In the genomic region with DNA sequence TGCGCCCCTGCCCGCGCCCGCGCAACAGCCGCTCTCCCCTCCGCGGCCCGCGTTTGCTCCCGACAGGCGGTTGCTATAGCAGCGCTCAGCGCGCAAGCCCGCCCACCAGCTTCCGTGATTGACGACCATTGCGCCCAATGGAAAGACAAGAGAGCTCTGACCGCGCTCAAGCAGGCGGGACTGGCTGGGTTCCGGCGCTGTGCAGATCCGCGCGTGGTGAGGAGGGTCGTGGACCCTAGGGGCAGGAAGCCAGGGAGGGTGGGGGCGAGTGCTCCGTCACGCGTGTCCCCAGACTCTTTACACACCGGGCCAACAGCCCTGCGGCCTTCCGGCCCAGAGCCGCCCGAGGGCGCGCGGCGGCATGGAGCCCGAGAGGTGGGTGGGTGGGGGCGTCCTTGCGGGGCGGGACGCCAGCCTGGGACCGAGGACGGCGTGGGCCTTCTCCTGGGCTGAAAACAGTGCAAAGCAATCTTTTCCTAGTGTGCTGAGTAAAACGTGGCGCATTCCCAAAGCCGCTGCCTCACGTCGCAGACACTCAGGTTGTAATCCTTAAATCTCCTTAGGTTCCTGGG, we compare ENCODE assay signal across 8 mouse cellular contexts. TPM values are rescaled to one million over a fixed set of nuclear protein-coding genes. Genes with fewer than 3 reads are reported as not detected.
DNase-seq lines count a peak whose midpoint lies in the region; ATAC-seq and TF ChIP-seq lines count a peak whose summit lies in the region.

A gene (plus strand): TSS at position 185 of the 572 bp plus-strand sequence.
A gene (minus strand): TSS at position 339 of the 572 bp plus-strand sequence.

- peak within 1 kb of the TSS; percentile 83 for H3K9ac ChIP-seq in embryonic facial prominence, embryonic 13.5 days
- peak within 1 kb of the TSS; percentile 82 for H3K9ac ChIP-seq in limb, embryonic 14.5 days (ENCODE audit: low read depth, low read length, severe bottlenecking)
- peak within 1 kb of the TSS; percentile 70 for H3K9ac ChIP-seq in midbrain, postnatal 0 days (replicated peaks; ENCODE audit: low read length, poor library complexity, severe bottlenecking)

- H3K4me3 ChIP-seq in embryonic facial prominence, embryonic 13.5 days = peak within 1 kb of the TSS; percentile 73
- H3K4me3 ChIP-seq in limb, embryonic 14.5 days (replicated peaks; ENCODE audit: low read length) = peak within 1 kb of the TSS; percentile 80
- peak within 1 kb of the TSS; percentile 53 for H3K4me3 ChIP-seq in midbrain, postnatal 0 days (ENCODE audit: low read depth, low read length)

- peak; percentile 88 for DNase-seq in 3134 (ENCODE audit: extremely low read depth, insufficient read length, low spot score)
- DNase-seq in adrenal gland, postnatal 36 days = peak; percentile 95 to 97
- peak; percentile 97 for DNase-seq in heart, adult 8-10 months (ENCODE audit: low spot score)
- DNase-seq in kidney, adult 9 months = peak; percentile 97
- DNase-seq in limb, embryonic 14.5 days (ENCODE audit: low spot score) = peak; percentile 94
- DNase-seq in midbrain, postnatal 0 days (ENCODE audit: low spot score) = peak; percentile 97
- DNase-seq in spleen, postnatal 14 days (ENCODE audit: low spot score in 2 of 2) = peak; percentile 96

- under 1% methylated on average over 54 of the region's 54 CpGs for WGBS in embryonic facial prominence, embryonic 13.5 days
- WGBS in limb, embryonic 14.5 days = 1% methylated on average over 45 of the region's 54 CpGs
- under 1% methylated on average over 53 of the region's 54 CpGs for WGBS in midbrain, postnatal 0 days

- peak; percentile 100 for ATAC-seq in embryonic facial prominence, embryonic 13.5 days (ENCODE audit: insufficient number of reproducible peaks, insufficient read depth, low FRiP score, low TSS enrichment, low read depth)
- peak; percentile 99 for ATAC-seq in limb, embryonic 14.5 days (ENCODE audit: low FRiP score, low read depth)
- peak; percentile 100 for ATAC-seq in midbrain, postnatal 0 days (ENCODE audit: low FRiP score)

- peaks cover 12% of the 10 kb centered on the region for H3K4me1 ChIP-seq in embryonic facial prominence, embryonic 13.5 days
- H3K4me1 ChIP-seq in limb, embryonic 14.5 days (ENCODE audit: control insufficient read depth, insufficient read depth, low read length) = 0 out of 2 replicates have a peak, but pooled peaks cover 6% of the 10 kb centered on the region
- 0 out of 2 replicates have a peak, but pooled peaks cover 4% of the 10 kb centered on the region for H3K4me1 ChIP-seq in midbrain, postnatal 0 days (ENCODE audit: insufficient read depth, low read length)

- no peak for TF ChIP-seq CTCF in midbrain, postnatal 0 days (IDR thresholded peaks at IDR 0.05)

- H3K27ac ChIP-seq in embryonic facial prominence, embryonic 13.5 days = peak within 1 kb of the TSS; percentile 87
- H3K27ac ChIP-seq in limb, embryonic 14.5 days (replicated peaks; ENCODE audit: low read depth, low read length) = peak within 1 kb of the TSS; percentile 73
- peak within 1 kb of the TSS; percentile 65 for H3K27ac ChIP-seq in midbrain, postnatal 0 days (ENCODE audit: low read depth, low read length)

- peak; percentile 48; the same call in 1 of the 2 replicates for TF ChIP-seq POLR2A in limb, embryonic 14.5 days (IDR thresholded peaks at IDR 0.05; ENCODE audit: borderline replicate concordance, extremely low read depth, insufficient read depth, insufficient read length)

- H3K4me2 ChIP-seq in embryonic facial prominence, embryonic 13.5 days = peak within 1 kb of the TSS; percentile 70
- peak within 1 kb of the TSS; percentile 73 for H3K4me2 ChIP-seq in limb, embryonic 14.5 days (replicated peaks; ENCODE audit: low read depth, low read length, severe bottlenecking)
- peak within 1 kb of the TSS; percentile 78 for H3K4me2 ChIP-seq in midbrain, postnatal 0 days (ENCODE audit: low read depth, low read length, poor library complexity, severe bottlenecking)

- H3K36me3 ChIP-seq in embryonic facial prominence, embryonic 13.5 days = no peaks in the 10 kb centered on the region
- no peaks in the 10 kb centered on the region for H3K36me3 ChIP-seq in limb, embryonic 14.5 days (ENCODE audit: control insufficient read depth, insufficient read depth, low read length)
- no peaks in the 10 kb centered on the region for H3K36me3 ChIP-seq in midbrain, postnatal 0 days (ENCODE audit: insufficient read depth, low read length)

- no peaks in the 10 kb centered on the region for H3K27me3 ChIP-seq in embryonic facial prominence, embryonic 13.5 days
- no peaks in the 10 kb centered on the region for H3K27me3 ChIP-seq in limb, embryonic 14.5 days (ENCODE audit: control insufficient read depth, insufficient read depth, low read length)
- no peaks in the 10 kb centered on the region for H3K27me3 ChIP-seq in midbrain, postnatal 0 days (ENCODE audit: insufficient read depth, low read length)

- no peaks in the 10 kb centered on the region for H3K9me3 ChIP-seq in embryonic facial prominence, embryonic 13.5 days
- H3K9me3 ChIP-seq in limb, embryonic 14.5 days (ENCODE audit: control insufficient read depth, low read length) = no peaks in the 10 kb centered on the region
- no peaks in the 10 kb centered on the region for H3K9me3 ChIP-seq in midbrain, postnatal 0 days (ENCODE audit: low read length)

RNA-seq across cellular contexts. Expression of the first gene that starts in this region (rescaled TPM):
- 1 to 10 TPM; 5.1 to 5.5 TPM for total RNA-seq in adrenal gland, postnatal 36 days (2021)
- polyA plus RNA-seq in embryonic facial prominence, embryonic 13.5 days (2015; fragmentation: Nextera tagmentation; extraction: Ambion mirVana) = 8.9 and 11.1 TPM in 2 replicates
- 1 to 10 TPM in 3 of 4 experiments, under 1 TPM in 1; 0.52 to 1.2 (median 1.1) TPM for total RNA-seq in heart, adult 8-10 months (2022)
- polyA plus RNA-seq in limb, embryonic 14.5 days (2012; rRNA removed) = 7.5 and 7.8 TPM in 2 replicates
- polyA plus RNA-seq in limb, embryonic 14.5 days (2014; fragmentation: Nextera tagmentation; extraction: Ambion mirVana) = 7.4 and 10.6 TPM in 2 replicates
- 2.7 and 6.5 TPM in 2 replicates for total RNA-seq in midbrain, postnatal 0 days (2014; rRNA removed)
- 3.2 TPM in 2 replicates for polyA plus RNA-seq in midbrain, postnatal 0 days (2015; fragmentation: Nextera tagmentation; extraction: Ambion mirVana)

RNA-seq across cellular contexts. Expression of the second gene that starts in this region (rescaled TPM):
- 1 to 10 TPM; 3.3 to 7.0 TPM for total RNA-seq in adrenal gland, postnatal 36 days (2021)
- polyA plus RNA-seq in embryonic facial prominence, embryonic 13.5 days (2015; fragmentation: Nextera tagmentation; extraction: Ambion mirVana) = 3.5 and 4.5 TPM in 2 replicates
- total RNA-seq in heart, adult 8-10 months (2022) = 1 to 10 TPM in 1 of 4 experiments, under 1 TPM in 3; 0.52 to 1.1 (median 0.61) TPM
- 1.8 and 3.4 TPM in 2 replicates for polyA plus RNA-seq in limb, embryonic 14.5 days (2012; rRNA removed)
- polyA plus RNA-seq in limb, embryonic 14.5 days (2014; fragmentation: Nextera tagmentation; extraction: Ambion mirVana) = 1.8 and 2.6 TPM in 2 replicates
- total RNA-seq in midbrain, postnatal 0 days (2014; rRNA removed) = 1.9 and 2.5 TPM in 2 replicates
- polyA plus RNA-seq in midbrain, postnatal 0 days (2015; fragmentation: Nextera tagmentation; extraction: Ambion mirVana) = 2.7 and 4.0 TPM in 2 replicates

Comparison
In these comparisons a context has a peak if more than half of its experiments do, and no peak if none do; other contexts are left out.
1. Peak in every context shown above with its lines: DNase-seq, ATAC-seq, H3K4me3 ChIP-seq and H3K27ac ChIP-seq.